Mouse (Mus musculus): ENCODE results near the gene Slc44a3.

DNA sequence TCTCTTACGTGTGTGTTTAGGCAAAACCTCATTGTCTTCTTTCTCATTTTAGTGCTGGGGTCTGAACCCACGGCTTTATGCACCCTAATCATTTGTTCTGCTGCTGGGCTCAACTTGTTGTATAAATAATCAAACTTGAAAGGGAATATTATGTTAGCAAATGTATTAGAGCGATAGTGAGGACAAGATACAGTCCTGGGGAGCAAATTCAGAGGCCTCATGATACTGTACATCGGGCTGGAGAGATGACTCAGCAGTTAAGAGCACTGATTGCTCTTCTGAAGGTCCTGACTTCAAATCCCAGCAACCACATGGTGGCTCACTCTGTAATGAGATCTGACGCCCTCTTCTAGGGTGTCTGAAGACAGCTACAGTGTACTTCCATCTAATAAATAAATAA is 8.4 kb upstream of the Slc44a3 start:
- TF ChIP-seq POLR2AphosphoS2 (IDR thresholded peaks at IDR 0.05; ENCODE audit: insufficient read length, low read depth): no peak
- TF ChIP-seq SRF (IDR thresholded peaks at IDR 0.05; ENCODE audit: control insufficient read depth, insufficient read length, low read depth): no peak

Measured in myocyte (in vitro differentiated cells).